Mouse (Mus musculus) ES-Bruce4 (cell line): ENCODE results near the gene Krt18.

Experiments
- EP300 ChIP-seq: IDR thresholded peaks from 2 replicates; pipeline ENCODE4 v1.6.1; 2011; ENCODE audit warnings: low read depth, low read length; ENCODE audit not compliant: insufficient read depth
- POLR2A ChIP-seq: IDR thresholded peaks from one replicate; pipeline ENCODE4 v1.8.1; 2011; ENCODE audit warnings: low read length; ENCODE audit not compliant: insufficient read depth

GRCm38 (mm10) chr15:102022481-102022880, 5.5 kb upstream of the Krt18 start:
- TF ChIP-seq EP300 (no peak), POLR2A (no peak)
